Mouse (Mus musculus): ENCODE data around the gene Cacna1d.
A peak's percentile ranks its signal among the peaks of the same experiment; 100 is the strongest.

GRCm38 (mm10) chr14:30371070-30371469, 120.2 kb downstream of the Cacna1d start:
- TF ChIP-seq CTCF (IDR thresholded peaks at IDR 0.05; ENCODE audit: low read depth) (peak; percentile 25; the same call in 1 of the 2 replicates), EP300 (IDR thresholded peaks at IDR 0.05; ENCODE audit: low read depth) (no peak)

Measured in liver, postnatal 0 days (tissue).